Mouse (Mus musculus) ZHBTc4 (cell line): Measurements from ENCODE around the gene Hapln2.

Source experiments
- DNase-seq: peaks from one replicate; pipeline ENCODE4 v3.0.0-alpha.2; 2011; ENCODE audit warnings: low read depth, low spot score

Gene Hapln2

GRCm38 (mm10) chr3:87981894-87982835, 45.2 kb downstream of the Hapln2 start:
- no peak for DNase-seq

GRCm38 (mm10) chr3:87981214-87981760, 46.1 kb downstream of the Hapln2 start:
- no peak for DNase-seq

- no peak for DNase-seq
Measured at GRCm38 (mm10) chr3:87980728-87981127, 46.7 kb downstream of the Hapln2 start.

GRCm38 (mm10) chr3:87980085-87980484, 47.3 kb downstream of the Hapln2 start:
- DNase-seq: no peak

GRCm38 (mm10) chr3:87979493-87979892, 47.9 kb downstream of the Hapln2 start:
- no peak for DNase-seq

- peak; percentile 99 for DNase-seq
Measured at GRCm38 (mm10) chr3:87974381-87974987, 52.9 kb downstream of the Hapln2 start.

- DNase-seq: no peak
Measured at GRCm38 (mm10) chr3:87973593-87974380, 53.6 kb downstream of the Hapln2 start.

- DNase-seq: no peak
Measured at GRCm38 (mm10) chr3:87972776-87973175, 54.6 kb downstream of the Hapln2 start.

- DNase-seq: no peak
Measured at GRCm38 (mm10) chr3:87972203-87972664, 55.1 kb downstream of the Hapln2 start.
